Mouse (Mus musculus) urinary bladder, adult 18-20 months (tissue): Measurements from ENCODE around the gene Dffb.

ENCODE experiments used
- DNase-seq, 2 experiments: peaks; one replicate each; pipeline ENCODE4 v3.0.0; 2022; ENCODE audit warnings: low spot score in 2 of 2, mixed read lengths in 2 of 2

Dffb gene

DNA sequence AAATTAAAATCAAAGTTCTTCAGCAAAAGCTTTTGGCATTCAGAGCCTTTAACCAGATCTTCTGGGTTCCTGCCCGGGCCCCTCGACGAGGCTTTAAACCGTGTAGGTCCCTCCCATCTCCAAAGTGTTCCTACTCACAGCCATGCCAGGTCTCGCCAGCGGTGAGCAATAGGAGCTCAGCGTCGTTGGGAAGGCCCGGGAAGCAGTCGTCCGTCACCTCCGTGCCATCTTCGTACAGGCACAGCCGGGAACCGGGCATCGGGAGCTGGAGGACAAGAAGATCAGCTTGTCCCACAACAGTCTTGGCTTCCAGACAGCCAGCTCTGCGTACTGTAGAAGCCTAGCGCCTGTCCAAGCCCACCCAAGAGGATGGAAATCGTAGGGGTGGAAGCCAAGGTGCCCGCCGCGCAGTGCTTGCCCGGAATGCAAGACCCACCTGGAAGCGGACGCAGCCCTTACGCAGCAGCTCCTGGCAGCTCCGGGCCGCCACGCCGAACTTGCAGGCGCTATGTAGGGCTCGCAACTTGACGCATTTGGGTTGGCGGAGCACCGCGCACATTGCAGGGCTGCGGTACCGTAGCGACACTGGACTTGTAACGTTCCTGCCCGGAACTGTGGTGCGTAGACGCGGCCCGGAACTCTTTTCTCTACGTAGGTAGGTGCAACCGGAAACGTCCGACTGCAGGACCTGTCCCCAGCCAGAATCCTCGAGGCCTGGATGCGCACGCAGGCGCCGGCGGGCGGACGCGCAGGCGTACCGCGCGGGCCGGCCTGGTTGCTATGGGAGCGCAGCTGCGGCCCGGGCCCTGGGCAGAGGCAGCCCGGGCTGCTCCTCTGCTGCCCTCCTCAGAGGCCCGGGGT lies at the start of gene Dffb, which contains the start of gene Cep104:
Gene Dffb (minus strand): TSS at position 696 of the 861 bp plus-strand sequence.
Gene Cep104 (plus strand): TSS at position 764 of the 861 bp plus-strand sequence.
- peak; percentile 87 to 93 for DNase-seq

DNA sequence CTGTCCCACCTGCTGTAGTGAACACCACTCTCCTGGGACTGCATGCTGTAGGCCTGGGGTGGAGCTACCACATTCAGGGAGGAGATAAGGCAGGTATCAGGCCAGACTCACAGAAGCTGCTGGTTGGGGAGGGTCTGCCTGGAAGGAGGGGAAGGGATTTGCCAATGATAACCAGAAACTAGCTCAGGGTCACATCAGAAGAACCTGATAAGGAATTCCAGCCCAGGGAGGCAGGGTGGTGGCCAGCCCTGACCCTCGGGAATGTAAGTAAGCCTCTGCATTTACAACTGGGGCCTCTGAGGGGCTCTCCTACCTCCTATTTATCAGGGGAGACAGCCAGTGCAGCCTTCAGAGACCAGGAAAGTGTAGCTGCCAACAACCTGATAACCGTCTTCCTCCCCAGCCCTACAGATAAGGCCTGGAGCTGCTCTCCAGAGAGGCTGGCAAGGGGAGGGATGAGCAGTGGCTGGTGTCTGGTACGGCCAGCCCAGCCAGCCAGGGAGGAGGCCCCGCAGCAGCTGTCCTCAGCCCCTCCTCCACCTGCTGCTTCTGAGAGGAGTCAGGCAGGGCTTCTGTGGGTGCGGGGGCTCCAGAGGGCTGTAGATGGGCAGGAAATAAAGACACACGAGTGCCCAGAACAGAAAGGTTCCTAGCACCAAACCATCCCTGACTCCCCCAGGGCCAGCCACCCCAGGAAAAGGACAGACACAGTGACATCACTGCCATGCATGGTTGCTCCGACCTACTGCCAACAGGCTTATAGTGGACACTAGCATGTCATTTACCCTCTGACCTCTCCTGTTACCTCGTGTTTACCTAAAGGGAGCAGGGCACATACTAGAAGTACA lies 49.1 kb upstream of the Dffb start:
- no peak for DNase-seq

DNA sequence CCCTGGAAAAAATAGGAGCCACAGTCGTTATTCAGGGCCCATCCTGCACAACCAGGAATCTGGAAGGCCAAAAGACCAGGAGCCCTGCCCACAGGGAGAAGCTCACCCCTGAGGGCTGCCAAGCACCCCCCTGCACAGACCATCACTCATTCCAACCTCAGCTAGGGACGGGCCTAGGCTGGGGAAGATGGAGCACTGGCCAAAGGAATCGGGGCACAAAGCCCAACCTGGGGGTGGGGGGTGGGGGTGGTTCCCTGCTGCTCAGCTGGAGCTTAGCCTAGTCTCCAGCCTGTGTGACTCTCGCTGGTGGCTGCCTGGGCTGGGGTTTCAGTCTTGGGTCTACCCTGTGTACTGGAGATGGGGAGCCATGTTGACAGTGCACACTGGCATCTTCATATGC lies 47.9 kb upstream of the Dffb start:
- no peak for DNase-seq

DNA sequence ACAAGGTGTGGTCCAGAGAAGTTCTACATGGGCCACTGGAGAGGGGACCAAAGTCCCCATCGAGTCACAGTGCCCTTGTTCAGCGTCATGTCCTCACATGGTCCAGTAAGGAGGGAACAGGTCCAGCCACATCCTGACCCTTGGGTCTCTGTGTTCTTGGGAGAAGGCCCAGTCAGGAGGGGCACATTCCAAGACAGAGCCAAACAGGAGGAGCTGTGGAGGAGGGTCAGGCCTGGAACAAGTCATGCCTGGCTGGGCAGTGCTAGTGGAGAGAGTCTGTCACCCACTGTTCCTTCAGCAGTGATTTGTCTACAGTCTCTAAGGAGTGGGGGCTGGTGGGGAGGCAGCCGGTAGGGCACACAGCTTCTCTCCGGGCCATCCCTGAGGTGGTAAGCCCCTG lies 47.5 kb upstream of the Dffb start:
- DNase-seq: no peak

DNA sequence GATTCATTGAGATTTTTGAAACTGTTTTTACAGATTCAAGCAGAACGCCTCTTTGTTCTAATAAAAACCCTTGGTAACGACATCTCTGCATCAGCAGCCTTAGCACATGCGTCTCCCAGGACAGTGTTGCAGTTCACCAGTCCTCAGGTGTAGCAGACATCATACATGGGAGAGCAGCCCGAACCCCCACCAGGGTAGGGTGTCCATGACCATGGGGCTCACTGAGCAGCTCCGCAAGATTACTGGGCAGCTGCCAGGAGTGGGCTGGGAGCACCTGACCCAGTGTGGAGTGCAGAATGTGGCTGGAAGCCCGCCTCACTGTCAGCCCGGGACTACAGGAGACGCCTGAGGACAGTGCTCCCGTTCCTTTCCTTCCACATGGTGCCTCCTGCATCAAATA lies 46.5 kb upstream of the Dffb start:
- DNase-seq: no peak

DNA sequence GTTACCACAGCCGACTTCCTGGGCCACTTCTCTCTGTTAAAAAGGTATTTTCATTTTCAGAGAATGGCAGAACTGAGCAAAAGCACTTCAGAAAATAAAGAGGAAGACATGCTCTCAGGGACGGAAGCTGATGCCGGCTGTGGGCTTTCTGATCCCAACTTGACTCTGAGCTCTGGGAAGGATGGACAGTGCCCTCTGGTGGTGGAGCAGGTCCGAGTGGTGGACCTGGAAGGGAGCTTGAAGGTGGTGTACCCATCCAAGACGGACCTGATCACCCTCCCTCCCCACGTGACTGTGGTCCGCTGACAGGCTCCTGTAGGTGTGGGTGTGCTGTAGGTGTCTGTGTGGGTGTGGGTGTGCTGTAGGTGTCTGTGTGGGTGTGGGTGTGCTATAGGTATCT lies 44.6 kb upstream of the Dffb start:
- no peak for DNase-seq

DNA sequence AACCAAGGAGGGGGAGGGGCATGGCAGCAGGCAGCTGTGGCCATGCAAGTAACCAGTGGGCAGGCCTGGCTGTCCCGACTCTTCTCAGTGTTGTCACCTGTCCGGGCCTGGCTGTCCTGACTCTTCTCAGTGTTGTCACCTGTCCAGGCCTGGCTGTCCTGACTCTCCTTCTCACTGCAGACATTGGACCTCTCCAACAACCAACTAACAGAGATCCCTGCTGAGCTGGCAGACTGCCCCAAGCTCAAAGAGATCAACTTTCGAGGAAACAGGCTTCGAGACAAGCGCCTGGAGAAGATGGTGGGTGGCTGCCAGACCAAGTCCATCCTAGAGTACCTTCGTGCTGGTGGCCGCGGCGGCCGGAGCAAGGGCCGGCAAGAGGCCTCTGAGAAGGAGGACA lies 40.5 kb upstream of the Dffb start:
- DNase-seq: no peak

DNA sequence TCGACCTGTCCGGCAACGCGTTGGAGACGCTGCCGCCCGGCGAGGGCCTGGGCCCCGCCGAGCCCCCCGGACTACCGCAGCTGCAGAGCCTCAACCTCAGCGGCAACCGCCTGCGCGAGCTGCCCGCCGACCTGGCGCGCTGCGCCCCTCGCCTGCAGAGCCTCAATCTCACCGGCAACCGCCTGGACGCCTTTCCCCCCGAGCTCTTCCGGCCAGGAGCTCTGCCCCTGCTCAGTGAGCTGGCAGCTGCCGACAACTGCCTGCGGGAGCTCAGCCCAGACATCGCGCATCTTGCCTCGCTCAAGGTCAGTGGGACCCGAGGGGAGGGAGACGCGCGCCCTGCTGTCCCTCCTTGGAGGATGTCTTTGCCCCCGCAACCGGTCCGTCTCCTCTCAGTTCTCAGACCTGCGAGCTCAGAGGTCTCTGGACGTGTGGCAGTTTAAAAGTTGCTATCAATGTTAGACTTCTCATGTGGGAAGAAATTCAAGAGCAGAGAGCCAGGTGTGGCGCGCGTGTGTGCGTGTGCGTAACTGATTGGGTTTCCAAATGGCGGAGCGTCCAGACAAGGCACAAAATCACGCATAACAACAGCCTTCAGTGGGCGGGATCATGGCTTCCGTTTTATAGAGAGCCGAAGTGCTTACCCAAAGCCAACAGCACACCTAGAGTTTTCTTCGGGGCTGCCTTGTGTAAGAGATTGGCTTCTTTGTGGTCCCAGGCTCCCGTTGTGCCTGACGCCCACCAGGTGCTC lies 37.4 kb upstream of the Dffb start:
- no peak for DNase-seq

DNA sequence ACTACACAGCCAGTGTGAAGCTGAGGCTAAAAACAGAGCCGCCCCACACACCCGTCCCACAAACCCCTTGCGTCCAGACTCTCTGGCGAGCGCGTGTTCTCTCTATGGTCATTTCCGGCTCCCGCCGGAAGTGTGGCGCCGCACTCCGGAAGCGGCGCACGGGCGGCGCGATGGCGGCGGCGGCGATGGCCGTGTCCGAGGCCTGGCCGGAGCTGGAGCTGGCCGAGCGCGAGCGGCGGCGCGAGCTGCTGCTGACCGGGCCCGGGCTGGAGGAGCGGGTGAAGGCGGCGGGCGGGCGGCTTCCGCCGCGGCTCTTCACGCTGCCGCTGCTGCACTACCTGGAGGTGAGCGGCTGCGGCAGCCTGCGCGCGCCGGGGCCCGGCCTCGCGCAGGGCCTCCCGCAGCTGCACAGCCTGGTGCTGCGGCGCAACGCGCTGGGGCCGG lies 36.7 kb upstream of the Dffb start, which contains the start of gene Lrrc47:
Gene Lrrc47 (plus strand): TSS at position 86 of the 444 bp plus-strand sequence.
- peak; percentile 61 to 77 for DNase-seq

DNA sequence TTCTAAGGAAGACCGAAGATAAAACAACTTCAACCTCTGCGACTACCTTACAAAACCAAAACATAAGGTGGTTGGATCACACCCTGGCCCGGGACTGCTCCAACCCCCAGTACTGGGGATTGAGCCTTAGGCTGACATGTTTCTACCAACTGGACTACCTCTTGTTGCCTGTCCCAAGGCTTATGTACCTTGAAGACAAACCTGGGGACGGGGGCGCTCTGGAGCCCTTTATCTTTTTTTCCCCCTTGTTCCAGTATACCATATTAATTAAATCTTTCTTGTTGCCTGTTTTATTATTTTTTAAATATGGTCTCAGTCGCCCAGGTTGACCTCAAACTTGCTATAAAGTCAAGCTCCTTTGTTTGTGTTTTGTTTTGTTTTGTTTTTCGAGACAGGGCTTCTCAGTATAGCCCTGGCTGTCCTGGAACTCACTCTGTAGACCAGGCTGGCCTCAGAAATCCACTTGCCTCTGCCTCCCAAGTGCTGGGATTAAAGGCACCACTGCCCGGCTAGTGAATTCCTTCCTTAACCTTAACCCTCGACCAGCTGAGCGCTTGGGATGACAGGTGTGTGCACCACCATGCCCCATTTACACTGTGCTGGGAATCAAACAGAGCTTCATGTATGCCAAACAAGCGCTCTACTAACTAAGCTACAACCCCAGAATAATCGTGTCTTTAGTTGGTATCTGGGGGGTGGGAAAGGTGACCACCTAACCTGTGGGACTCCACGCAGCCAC lies 36.1 kb upstream of the Dffb start:
- DNase-seq: no peak

DNA sequence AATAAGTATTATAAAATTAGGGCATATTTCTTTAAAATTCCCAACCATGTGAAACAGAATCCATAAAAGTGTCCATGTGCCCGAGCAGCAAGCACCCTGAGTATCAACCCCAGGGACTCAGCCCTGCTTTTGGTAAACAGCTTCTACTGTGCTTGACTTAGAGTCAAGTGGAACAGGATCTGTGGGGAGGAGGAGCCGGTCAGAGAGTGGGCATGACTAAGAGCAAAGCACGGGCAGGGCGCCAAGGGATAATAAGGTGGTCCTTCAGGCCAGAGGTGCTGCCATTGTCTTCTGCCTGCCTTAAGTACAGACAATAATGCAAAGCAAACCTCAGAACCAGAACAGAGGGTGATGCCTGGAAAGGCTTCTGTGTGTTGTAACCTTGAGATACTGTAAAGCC lies 32.8 kb upstream of the Dffb start:
- no peak for DNase-seq

DNA sequence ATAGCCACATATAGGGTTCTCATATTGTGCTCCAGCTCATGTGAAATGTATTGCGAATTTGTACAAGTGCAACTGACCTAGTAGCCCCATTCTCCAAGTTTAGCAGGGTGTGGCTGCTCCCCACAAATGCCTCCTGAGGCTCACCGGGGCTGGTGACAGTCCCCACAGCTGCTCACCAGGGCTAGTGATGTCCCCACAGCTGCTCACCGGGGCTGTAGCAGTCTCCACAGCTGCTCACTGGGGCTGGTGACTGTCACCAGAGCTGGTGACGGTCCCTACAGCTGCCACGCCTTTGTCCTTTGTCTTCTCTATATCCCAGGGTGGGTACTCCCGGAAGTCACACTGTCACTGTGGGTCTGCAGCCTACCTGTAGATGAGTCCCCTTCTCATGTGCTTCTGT lies 31.3 kb upstream of the Dffb start:
- DNase-seq: no peak

DNA sequence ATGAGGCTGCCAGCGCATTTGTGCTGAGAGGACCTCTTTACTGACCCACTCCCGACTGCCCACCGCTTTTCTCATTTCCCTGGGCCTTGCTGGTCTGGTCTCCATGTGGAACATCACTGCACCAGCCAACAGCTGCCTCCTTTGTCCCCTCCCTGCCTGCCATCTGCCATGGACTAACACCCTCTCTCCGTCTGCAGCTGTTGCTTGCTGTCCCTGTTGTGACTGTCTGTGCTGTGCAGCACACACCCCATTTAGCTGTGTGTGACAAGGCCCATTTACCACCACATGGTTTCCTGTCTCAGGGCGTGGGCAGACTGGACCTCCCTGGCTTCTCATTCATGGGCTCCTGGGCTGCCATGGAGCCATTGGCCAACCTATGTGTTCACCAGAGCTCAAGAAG lies 30.6 kb upstream of the Dffb start:
- DNase-seq: no peak

DNA sequence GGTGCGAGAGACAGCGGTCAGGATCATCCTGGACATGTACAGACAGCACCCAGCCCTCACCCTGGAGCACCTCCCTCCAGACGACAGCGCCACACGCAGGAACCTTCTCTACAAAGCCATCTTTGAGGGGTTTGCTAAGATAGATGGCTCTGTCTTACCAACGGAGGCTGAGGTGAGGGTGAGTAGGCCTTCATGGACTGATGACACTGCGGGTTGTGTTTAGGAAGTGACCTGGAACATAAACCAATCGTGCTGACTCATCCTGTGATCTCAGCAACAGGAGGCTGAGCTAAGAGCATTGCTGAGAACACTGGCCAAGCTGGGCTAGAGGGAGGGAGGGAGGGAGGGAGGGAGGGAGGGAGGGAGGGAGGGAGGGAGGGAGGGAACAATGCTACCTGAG lies 18.6 kb upstream of the Dffb start:
- no peak for DNase-seq

DNA sequence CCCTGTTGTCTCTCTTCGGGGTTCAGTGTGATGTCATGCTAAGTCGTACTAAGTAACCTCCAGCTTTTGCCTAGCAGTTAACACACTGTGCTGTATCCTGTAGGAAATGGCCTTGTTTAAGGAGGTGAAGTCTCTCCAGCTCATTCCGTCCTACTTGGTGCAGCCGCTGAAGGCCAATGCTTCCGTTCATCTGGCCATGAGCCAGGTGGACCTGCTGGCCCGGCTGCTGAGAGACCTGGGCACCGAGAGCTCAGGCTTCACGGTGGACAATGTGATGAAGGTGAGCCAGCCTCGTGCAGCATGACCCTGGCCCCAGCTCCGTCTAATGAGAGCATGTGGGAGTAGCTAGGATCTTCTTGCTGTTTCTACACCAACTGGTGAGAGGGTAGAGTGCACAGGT lies 17.8 kb upstream of the Dffb start:
- no peak for DNase-seq

DNA sequence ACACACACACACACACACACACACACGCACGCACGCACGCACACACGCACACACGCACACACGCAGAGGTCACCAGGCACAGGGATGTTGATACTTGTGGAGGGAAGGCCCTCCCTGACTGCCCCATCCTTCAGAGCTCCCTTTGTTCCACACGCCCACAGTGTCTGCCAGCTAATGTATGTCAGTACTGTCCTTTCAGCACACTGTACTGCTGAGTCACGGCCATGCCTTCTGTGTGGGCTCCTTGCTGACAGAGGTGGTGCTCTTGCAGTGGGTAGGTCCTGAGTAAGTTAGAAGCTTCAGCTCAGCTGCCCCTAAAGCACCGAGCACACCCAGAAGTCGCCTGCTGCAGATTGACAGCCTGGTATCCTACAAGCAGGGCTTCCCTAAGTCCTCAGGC lies 5.5 kb upstream of the Dffb start:
- DNase-seq: no peak

DNA sequence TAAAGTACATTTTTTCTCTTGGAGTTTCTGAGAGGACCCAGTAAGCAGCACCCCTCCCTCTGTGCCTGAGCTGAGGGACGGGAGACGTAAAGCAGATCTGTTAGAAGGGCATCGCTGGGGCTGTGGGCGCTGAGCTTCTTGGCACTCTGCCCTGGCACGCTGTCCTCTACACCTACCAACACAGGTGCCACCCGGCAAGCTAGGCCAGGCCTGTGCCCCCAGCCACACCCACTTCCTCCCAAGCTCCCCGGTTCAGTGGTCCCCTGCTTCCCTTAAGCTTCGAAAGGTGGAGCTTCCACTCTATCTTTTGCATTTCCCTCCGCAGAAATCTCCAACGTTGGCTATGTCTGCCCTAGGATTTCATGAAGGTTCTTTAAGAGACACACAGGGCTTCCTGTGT lies 4.3 kb upstream of the Dffb start:
- DNase-seq: no peak

DNA sequence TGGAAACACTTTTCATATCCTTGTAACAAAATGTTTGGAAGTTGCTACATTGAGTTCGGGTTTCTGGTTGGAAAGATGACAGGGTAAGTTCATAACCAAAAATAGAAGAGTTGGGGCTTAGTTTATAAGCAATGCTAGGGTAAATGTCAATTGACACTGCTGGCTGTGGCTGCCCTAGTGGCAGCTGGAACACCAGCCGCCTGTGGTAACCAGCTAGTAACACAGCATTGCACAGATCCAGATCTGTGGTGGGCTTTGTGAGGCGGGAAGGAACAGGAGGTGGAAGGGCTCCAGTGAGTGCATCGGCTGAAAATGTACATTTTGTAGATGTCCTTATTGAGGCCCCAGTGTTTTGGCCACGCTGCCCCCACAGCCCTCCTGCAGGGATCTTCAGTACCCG lies 842 bp upstream of the Dffb start:
- no peak for DNase-seq

DNA sequence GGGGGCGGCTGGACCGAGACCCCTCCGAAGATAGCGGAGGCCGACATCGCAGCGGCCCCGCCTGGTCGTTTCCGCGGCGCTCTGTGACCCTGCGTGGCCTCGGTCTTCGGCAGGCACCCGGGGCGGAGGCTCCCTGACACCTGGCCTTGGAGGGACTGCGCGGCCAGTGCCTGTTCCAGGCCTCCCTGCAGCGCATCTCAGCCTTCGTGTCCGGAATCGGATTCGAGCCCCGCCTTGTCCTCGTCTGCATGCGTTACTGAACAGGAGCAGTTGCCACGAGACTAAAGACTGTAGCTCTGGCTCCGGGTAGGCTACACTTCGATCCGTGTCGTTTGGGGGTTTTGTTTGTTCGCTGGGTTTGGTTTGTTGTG lies 351 bp upstream of the Dffb start:
- DNase-seq: peak in 1 of 2 experiments; percentile 6

DNA sequence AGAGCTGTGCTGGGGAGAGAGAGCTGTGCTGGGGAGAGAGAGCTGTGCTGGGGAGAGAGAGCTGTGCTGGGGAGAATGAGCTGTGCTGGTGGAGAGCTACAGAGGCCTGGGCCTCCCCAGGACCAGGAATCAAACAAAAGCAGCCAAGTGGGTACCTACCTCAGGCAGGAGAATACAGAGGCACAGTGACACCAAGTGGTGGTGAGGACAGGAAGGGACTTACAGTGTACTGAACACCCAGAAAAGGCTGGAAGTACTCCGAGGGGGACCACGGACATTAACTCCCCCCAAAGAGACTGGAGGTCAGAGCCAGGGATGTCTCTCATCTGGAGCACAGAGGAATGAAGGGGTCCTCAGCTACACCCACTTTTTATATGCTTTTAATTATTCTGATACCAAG lies 6.9 kb downstream of the Dffb start:
- no peak for DNase-seq

DNA sequence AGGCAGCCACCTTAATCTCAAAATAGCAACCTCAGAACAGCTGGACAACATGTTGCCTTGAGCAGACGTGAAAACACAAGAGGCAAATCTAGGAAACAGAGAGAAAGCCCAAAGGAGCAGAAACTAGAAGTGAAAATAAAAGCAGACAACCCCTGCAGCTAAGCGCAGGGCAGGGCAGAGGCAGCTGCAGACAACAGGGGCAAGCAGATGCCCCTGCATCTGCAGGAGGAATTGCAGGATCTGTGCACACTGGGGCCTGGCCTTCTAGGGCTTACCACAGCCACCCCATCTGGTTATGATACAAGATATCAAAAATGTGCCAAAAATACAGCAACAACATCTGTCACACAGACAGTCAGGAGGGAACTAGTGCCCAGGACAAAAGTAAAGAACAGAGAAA lies 7.4 kb downstream of the Dffb start:
- DNase-seq: no peak
